9 mouse cellular contexts compared by ENCODE assay signal in the genomic region with DNA sequence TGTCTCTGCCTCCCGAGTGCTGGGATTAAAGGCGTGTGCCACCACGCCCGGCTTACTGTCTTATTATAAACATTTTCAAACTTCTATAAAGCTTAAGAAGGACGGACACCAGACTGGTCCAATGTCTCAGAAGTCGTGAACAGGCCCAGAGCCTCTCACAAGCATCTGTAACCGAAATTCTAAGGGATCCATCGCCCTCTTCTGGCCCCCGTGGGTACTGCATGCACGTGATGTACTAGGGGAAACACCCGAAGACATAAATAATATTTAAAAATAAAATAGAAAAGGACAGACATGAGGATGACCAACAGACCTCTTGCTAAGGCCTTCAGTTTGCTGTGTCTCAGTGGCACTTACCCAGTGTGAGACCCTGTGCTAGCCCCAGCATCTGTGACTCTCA. TPM values are rescaled to one million over a fixed set of nuclear protein-coding genes. Genes with fewer than 3 reads are reported as not detected.
DNase-seq lines count a peak whose midpoint lies in the region; ATAC-seq lines count a peak whose summit lies in the region.
"Had no signal": no experiment of that assay in that cellular context is flagged by ENCODE, and none has a peak within 500 bp of the region (broad histone marks: within the 10 kb centered on the region; RNA-seq: fewer than 3 reads in every experiment).

No protein-coding gene starts in this region.

- no peak for ATAC-seq in megakaryocyte-erythroid progenitor cell, adult 5-6 weeks (replicated peaks; ENCODE audit: low FRiP score, low TSS enrichment, poor library complexity, severe bottlenecking)
- ATAC-seq: forebrain, embryonic 13.5 days had no signal

- peak; percentile 26 for DNase-seq in heart, postnatal 4 days
- DNase-seq in heart, adult 9 months (ENCODE audit: low spot score in 2 of 2): no peak
- DNase-seq in 416B (ENCODE audit: low read depth): peak; percentile 62
- peak; percentile 40 for DNase-seq in MEL-GATA-1-ER (ENCODE audit: extremely low read depth, low read depth)
- peak; percentile 40 for DNase-seq in lung, postnatal 14 days
- DNase-seq in urinary bladder, postnatal 25 days (ENCODE audit: low spot score): no peak
- no peak for DNase-seq in layer of hippocampus, adult 11-12 months (ENCODE audit: low spot score)

RNA-seq across cellular contexts. Expression of a gene that starts 51.8 kb away (rescaled TPM):
- 10 to 100 TPM; 47.1 to 49.9 TPM for total RNA-seq in heart, postnatal 4 days (2021)
- total RNA-seq in megakaryocyte-erythroid progenitor cell, adult 5-6 weeks (2014; fragmentation: Nextera tagmentation): 61.5 and 75.3 TPM in 2 replicates
- total RNA-seq in megakaryocyte-erythroid progenitor cell, adult 5-6 weeks (2017): 34.4 and 52.1 TPM in 2 replicates

Comparison
In these comparisons a context has a peak if more than half of its experiments do, and no peak if none do; other contexts are left out.
1. DNase-seq: peak in heart, postnatal 4 days (single experiment), 416B (single experiment), MEL-GATA-1-ER (single experiment) and lung, postnatal 14 days (single experiment); none in heart, adult 9 months (0 of 2), urinary bladder, postnatal 25 days (single experiment) and layer of hippocampus, adult 11-12 months (single experiment).